Mouse (Mus musculus) lung, postnatal 0 days (tissue): ENCODE results near the gene Cerk.

Source experiments
- CTCF ChIP-seq: IDR thresholded peaks from 2 replicates; pipeline ENCODE4 v1.5.1; 2016; ENCODE audit warnings: antibody characterized with exemption, mild to moderate bottlenecking
- EP300 ChIP-seq: IDR thresholded peaks from 2 replicates; pipeline ENCODE4 v1.6.1; 2016; ENCODE audit warnings: antibody characterized with exemption, mild to moderate bottlenecking, control low read depth

DNA sequence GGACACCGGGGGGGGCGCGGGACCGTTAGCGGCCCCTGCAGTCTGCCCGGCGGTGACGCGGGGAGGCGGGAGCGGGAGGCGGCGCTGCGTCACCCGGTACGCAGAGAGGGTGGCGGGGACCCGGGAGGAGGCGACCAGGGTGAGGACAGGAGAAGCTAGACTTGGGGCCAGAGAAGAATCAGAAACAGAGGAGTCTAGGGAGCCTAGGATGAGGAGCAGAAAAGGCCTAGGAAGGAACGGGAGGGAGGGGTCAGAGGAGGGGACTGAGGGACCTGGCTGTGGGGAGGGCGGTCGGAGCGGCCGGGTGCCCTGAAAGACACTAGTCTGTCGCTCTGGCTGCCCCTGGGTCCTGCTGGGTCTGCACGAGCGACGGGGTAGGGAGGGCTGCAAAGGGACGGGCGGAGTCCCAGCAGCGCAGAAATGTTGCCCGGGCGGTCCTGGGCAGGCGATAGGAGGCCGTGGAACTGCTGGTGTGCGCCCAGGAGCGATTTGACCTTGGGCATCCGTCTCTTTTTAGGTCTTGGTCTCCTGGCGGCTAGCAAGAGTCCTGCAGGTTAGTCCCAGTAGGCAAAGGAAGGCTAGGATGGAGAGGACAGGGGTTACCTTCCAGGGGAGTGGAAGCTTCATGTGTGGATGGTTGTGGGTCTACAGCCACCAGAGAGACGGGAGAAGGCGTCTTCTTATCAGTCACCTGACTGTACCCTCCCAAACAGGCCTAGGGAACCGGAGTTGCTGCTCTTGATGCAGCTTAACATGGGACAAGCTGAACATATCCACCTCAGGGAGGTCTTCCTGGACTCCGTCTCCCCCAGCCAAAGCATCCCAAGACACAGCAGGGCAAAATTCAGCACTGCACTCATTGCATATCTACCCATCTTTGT is at the start of gene Cerk:
- TF ChIP-seq CTCF (peak; percentile 72), EP300 (no peak)
